Mouse (Mus musculus): ENCODE measurements around the gene Lix1l.

DNA sequence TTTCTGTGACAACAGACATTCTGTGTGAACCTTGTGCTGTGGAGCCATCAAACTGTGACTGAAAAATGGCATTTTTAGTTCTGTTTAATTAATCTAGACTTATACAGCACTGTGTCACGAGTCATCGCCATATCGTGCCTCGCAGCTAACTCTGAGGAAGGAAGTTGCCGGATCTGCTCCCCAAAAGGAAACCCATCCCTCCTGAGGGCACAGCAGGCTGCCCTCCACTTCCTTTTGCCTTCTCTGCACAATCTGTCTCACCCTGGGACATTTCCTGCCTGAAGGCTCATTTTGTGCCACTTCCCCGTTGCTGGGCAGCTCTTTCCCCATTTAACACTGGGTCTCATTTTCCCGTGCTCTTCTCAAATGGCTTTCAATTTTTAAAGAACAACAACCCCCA, 36.3 kb upstream of the Lix1l start:
- TF ChIP-seq CTCF (IDR thresholded peaks at IDR 0.05; ENCODE audit: low read depth) (no peak), EP300 (IDR thresholded peaks at IDR 0.05; ENCODE audit: low read depth) (no peak)
